Mouse (Mus musculus): ENCODE results near the gene Hdc. TPM values are rescaled to one million over a fixed set of nuclear protein-coding genes. Genes with fewer than 3 reads are reported as not detected.

Gene Hdc
- polyA plus RNA-seq, 1 experiment from 2014 or later, result 0.52 TPM

DNA sequence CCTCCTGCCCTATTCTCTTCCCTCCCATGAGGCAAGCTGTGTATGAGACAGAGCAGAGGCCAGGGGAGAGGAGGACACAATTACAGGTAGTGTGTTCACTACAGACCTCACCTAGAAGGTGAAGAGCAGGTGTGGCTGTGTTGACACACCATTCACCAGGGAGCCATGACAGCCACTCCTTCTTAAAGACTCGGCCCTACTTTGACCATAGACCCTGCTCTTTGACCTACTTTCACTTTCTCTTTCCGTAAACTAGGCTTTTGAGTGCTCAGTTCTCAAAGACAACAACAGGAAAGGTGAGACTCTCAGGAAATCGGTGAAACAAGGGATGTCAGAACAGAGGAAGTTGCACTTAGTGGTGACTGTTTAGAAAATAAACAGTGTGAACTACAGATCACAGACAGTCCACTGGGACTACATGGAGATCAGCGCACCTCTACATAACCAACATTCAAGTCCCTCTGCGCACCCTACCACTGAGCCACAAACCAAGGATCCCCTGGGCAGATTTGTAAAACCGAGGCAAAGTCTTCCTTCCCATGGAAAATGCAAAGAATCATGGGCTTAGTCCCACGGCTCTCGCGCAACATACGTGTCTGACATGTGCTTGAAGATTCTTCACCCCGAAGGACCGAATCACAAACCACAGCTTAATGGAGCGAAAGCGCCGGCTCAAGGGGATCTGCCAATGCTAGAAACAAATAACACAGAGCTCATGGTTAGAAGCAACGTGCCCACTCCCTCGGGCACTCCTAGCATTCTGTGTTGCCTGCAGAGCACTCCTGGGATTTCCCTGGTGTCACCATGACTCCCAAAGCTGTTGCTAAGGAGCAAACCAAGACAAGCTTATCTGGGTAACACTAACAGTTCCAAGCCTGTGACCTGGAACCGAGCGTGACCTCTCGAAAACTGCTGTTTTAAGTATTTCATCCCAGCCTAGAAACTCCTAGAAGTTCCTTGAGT is 21.5 kb downstream of the Hdc start:
- Histone ChIP-seq H3K36me3 (no peaks in the 10 kb centered on the region), H3K9ac (replicated peaks) (no peak overlapping the region), H3K4me2 (replicated peaks) (no peak overlapping the region), H3K27me3 (no peaks in the 10 kb centered on the region), H3K4me1 (no peaks in the 10 kb centered on the region), H3K9me3 (no peaks in the 10 kb centered on the region), H3K27ac (replicated peaks) (no peak overlapping the region), H3K4me3 (no peak overlapping the region)
- ATAC-seq (ENCODE audit: low FRiP score, low read depth), result no peak
- WGBS, result 82% methylated on average over 20 of the region's 20 CpGs

DNA sequence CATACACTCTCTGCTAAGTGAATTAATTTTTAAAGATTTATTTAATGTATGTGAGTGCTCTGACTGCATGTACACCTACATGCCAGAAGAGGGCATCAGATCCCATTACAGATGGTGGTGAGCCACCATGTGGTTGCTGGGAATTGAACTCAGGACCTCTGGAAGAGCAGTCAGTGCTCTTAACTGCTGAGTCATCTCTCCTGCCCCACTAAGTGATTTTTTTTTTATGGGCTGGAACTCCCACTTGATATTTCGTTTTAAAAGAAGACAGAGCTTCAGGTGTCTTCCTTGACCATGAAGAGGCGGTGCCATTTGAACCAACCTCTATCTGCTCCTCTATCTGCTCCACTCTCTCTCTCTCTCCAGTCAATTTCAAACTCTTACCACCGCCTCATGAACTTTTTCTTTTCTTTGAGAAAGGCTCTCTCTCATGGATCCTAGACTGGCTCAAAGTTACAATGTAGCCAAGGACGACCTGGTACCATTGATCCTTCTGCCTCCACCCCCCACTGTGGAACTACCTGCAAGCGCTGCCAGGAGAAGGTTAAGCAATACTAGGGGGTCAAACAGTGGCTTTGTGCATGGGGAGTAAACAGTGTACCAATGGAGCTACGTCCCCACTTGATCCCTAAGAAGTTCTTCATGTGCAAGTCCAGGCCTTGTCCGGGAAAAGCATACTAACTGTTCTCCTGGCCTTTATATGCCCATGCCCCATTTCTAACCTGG is 22.6 kb downstream of the Hdc start:
- no peak for ATAC-seq (ENCODE audit: low FRiP score, low read depth)
- 89% methylated on average over 7 of the region's 7 CpGs for WGBS
- H3K9me3 ChIP-seq, result no peaks in the 10 kb centered on the region
- no peak overlapping the region for H3K27ac ChIP-seq (replicated peaks)
- H3K27me3 ChIP-seq, result no peaks in the 10 kb centered on the region
- no peak overlapping the region for H3K9ac ChIP-seq (replicated peaks)
- no peaks in the 10 kb centered on the region for H3K36me3 ChIP-seq
- no peak overlapping the region for H3K4me2 ChIP-seq (replicated peaks)
- H3K4me1 ChIP-seq, result no peaks in the 10 kb centered on the region
- H3K4me3 ChIP-seq, result no peak overlapping the region

DNA sequence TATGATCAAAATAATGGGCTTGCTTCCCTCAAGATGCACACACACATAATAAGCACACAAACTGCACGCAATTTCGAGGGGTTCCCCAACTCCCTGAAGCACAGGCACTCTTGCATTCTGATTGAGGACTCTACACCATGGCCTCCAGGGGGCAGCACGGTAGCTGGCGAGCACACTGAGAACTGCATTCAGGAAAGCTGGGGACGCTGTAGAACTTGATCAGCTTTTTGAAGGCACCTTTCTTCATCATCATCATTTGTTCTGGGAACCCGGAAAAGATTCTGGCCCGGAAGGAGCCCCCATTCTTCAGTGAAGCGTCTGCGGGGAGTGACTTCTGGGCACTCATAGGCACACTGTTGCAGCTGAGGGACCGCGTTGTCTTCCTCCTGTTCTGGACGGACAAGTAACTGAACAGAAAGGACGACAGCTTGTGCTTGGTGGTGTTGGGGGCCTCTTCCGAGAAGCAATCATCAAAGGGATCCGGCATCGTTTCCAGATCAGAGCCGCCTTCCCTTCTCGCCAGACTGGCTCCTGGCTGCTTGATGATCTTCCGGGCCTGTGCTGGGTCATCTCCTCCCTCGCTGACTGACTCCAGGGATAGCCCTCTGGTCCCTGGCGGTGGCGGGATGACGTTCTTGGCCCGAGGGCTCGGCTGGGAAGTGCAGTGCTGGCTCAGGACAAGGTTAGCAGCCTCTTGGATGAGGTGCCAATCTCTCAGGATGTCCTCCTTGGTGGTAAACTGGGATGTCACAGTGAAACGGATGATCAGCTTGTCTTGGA is 25.1 kb downstream of the Hdc start:
- Histone ChIP-seq H3K9ac (replicated peaks) (no peak overlapping the region), H3K27me3 (no peaks in the 10 kb centered on the region), H3K4me2 (replicated peaks) (peak overlapping the region; percentile 49), H3K4me1 (no peaks in the 10 kb centered on the region), H3K4me3 (peak overlapping the region; percentile 24), H3K36me3 (no peaks in the 10 kb centered on the region), H3K27ac (replicated peaks) (no peak overlapping the region), H3K9me3 (no peaks in the 10 kb centered on the region)
- peak; percentile 52; the same call in 1 of the 2 replicates for ATAC-seq (ENCODE audit: low FRiP score, low read depth)
- 38% methylated on average over 26 of the region's 26 CpGs for WGBS

DNA sequence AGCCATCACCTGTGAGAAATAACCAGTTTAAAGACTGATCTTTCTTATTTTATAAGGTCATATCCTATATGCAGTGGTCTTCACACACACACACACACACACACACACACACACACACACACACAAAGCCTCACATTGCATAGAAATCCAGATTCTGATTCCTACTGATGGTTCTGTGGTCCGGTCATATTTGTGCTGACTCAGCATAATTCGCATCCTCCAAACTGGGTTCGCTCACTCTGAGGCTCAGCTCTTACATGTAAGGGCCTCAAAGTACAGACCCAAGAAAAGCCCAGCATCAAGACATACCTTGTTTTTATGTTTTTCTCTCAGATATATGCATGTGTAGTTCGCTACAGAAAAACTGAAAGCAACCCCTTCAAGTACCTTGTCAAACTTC is 27.8 kb downstream of the Hdc start:
- Histone ChIP-seq H3K9ac (replicated peaks) (no peak overlapping the region), H3K27me3 (no peaks in the 10 kb centered on the region), H3K4me1 (no peaks in the 10 kb centered on the region), H3K36me3 (no peaks in the 10 kb centered on the region), H3K4me2 (replicated peaks) (no peak overlapping the region), H3K9me3 (no peaks in the 10 kb centered on the region), H3K27ac (replicated peaks) (no peak overlapping the region), H3K4me3 (no peak overlapping the region)
- no peak for ATAC-seq (ENCODE audit: low FRiP score, low read depth)
- 89% methylated on average over 4 of the region's 4 CpGs for WGBS

DNA sequence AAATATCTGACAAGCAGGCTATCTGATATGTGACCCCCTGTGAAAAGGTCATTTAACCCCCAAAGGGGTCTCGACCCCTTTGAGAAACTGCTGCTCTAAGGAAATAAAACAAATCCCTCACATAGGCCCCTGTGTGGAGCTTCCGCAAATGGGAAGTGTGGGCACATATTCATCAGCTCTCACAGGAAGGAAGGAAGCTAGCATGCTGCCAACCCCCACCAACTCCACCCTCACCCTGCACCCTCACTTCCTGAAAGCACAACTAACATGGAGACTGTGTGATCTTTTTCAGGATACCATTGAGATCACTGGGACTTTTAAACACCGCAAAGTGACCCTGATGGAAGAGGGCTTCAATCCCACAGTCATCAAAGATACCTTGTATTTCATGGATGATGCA is 31.6 kb downstream of the Hdc start:
- H3K27me3 ChIP-seq, result no peaks in the 10 kb centered on the region
- no peaks in the 10 kb centered on the region for H3K4me1 ChIP-seq
- H3K9me3 ChIP-seq, result no peaks in the 10 kb centered on the region
- no peak for ATAC-seq (ENCODE audit: low FRiP score, low read depth)
- no peak overlapping the region for H3K9ac ChIP-seq (replicated peaks)
- WGBS, result 88% methylated on average over 3 of the region's 3 CpGs
- H3K27ac ChIP-seq (replicated peaks), result no peak overlapping the region
- no peaks in the 10 kb centered on the region for H3K36me3 ChIP-seq
- H3K4me3 ChIP-seq, result no peak overlapping the region
- no peak overlapping the region for H3K4me2 ChIP-seq (replicated peaks)

DNA sequence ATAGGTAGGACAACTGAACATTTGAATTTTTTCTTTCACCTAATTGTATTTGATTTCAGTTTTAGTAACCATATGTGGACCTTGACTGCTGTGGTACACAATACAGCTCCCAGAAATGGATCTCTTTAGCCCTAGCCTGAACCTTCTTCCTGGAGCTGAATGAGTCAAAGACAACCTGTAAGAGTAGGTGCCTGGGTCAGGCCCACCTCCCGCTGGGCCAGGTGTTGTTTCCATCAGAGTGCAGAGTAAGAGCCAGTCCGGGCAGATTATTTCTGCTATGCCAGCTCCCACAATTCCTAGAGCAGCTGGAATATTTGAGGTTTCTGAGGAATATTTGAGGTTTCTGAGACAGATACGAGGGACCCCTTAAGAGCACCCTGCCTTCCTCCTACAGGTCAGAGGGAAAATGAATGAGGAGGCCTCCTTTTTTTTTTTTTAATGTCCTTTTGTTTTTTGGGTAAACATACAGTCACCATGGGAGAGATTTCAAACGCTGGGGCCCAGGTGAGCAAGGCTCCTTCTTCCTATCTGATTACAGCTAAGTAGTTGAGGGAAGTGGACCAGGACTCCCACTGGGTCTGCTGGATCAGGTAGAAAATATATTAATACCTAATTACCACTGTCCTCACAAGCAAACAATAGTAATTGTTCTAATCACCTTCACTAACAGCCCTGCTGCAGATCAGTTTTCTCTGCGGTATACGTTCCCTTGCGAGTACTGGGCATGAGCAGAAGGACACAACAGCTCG is 34.3 kb downstream of the Hdc start:
- no peak for ATAC-seq (ENCODE audit: low FRiP score, low read depth)
- Histone ChIP-seq H3K27me3 (no peaks in the 10 kb centered on the region), H3K9me3 (no peaks in the 10 kb centered on the region), H3K27ac (replicated peaks) (no peak overlapping the region), H3K36me3 (no peaks in the 10 kb centered on the region), H3K9ac (replicated peaks) (no peak overlapping the region), H3K4me1 (no peaks in the 10 kb centered on the region), H3K4me2 (replicated peaks) (no peak overlapping the region), H3K4me3 (no peak overlapping the region)
- WGBS, result 83% methylated on average over 8 of the region's 8 CpGs

DNA sequence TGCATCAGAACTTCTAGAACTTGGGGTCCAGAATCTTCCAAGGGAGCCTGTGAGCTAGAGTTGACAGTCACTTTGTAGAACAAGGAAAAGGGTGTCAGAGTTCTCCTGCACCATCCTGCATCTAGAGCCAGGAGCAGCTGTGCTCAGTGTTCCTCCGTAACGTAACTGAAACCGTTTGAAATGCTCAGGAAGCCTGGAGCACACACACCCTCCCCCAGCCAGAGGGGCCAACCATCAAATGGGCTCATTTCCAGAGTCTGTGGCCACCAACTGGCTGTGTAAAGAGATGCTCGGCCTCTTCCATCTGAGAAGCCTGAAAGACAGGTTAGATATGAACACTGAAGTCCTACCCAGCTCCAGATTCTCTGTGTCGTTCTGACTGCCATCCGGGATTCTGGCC is 35.1 kb downstream of the Hdc start:
- Histone ChIP-seq H3K4me2 (replicated peaks) (no peak overlapping the region), H3K4me3 (no peak overlapping the region), H3K9me3 (no peaks in the 10 kb centered on the region), H3K36me3 (no peaks in the 10 kb centered on the region), H3K9ac (replicated peaks) (no peak overlapping the region), H3K27ac (replicated peaks) (no peak overlapping the region), H3K4me1 (no peaks in the 10 kb centered on the region), H3K27me3 (no peaks in the 10 kb centered on the region)
- 77% methylated on average over 6 of the region's 6 CpGs for WGBS
- no peak for ATAC-seq (ENCODE audit: low FRiP score, low read depth)

DNA sequence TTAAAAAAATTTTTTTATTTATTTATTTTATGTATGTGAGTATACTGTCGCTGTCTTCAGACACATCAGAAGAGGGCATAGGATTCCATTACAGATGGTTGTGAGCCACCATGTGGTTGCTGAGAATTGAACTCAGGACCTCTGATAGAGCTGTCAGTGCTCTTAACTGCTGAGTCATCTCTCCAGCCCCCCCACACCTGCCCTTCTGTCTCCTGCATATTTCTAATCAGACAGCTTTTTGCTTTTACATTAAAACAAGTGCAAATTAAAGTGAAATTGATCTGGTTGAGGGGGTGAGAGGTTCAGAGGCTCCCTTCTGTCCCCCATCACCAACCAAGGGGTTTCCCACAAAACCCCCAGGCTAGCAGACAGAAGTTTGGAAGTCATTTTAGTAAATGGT is 39.8 kb downstream of the Hdc start:
- no peak overlapping the region for H3K27ac ChIP-seq (replicated peaks)
- no peak overlapping the region for H3K9ac ChIP-seq (replicated peaks)
- no peak overlapping the region for H3K4me2 ChIP-seq (replicated peaks)
- no peak for ATAC-seq (ENCODE audit: low FRiP score, low read depth)
- H3K9me3 ChIP-seq, result no peaks in the 10 kb centered on the region
- no peaks in the 10 kb centered on the region for H3K36me3 ChIP-seq
- no peaks in the 10 kb centered on the region for H3K27me3 ChIP-seq
- 94% methylated on average over 1 of the region's 1 CpGs for WGBS
- H3K4me3 ChIP-seq, result no peak overlapping the region
- no peaks in the 10 kb centered on the region for H3K4me1 ChIP-seq

DNA sequence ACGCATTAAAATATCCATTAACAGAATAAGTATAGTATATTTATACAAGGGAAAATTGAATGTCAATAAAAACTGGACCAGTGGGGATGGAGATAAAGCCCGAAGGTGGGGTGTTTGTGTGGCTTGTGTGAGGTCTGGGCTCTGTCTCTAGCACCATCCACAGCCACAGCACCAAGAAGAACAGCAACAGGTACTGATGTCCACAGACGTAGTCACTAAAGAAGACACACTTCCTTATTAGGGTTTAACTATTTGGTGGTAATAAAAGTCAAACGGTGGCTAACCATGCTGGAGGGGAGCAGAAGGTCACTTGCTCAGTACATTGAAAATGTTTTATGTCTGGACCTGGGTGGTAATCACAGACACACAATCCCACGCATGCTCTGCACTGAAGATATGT is 41.7 kb downstream of the Hdc start:
- Histone ChIP-seq H3K9me3 (no peaks in the 10 kb centered on the region), H3K27ac (replicated peaks) (no peak overlapping the region), H3K4me3 (no peak overlapping the region), H3K4me1 (no peaks in the 10 kb centered on the region), H3K36me3 (no peaks in the 10 kb centered on the region), H3K4me2 (replicated peaks) (no peak overlapping the region), H3K27me3 (no peaks in the 10 kb centered on the region), H3K9ac (replicated peaks) (no peak overlapping the region)
- no peak for ATAC-seq (ENCODE audit: low FRiP score, low read depth)
- 89% methylated on average over 5 of the region's 5 CpGs for whole genome bisulfite sequencing

DNA sequence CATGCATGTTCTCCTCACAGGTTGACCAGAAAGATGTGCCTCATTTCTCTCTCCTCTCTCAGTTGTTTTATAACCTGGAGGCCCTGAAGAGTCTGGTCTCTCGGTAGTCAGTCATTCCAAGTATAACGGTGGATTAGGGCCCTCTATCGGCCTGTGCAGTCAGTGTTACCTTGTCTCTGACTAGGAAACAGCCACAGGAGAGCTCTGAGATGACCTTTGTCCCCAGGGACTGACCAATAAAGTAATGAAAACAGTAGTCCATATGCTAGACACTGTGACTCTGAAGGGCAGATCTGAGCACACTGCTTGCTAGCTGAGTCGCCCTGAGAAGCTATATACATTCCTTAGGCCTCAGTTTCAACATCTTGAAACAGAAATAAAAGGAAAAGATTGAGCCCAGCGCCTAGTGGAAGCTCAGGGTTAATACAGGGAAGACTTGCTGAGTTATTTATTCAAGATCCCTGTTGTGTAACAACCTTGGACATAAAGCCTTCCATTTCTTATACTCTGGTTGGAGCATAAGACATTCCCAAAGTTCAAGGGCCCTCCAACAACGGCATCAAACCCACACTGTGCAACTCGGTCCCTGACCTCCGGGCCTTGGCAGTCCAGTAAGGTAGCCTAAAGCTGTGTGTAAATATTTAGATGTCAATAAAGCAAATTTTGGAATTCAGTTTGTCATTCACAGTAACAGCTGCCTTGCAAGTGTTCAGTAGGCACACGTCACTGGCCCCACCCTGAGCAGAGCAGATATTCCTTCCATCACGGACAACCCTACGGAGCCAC is 43.5 kb downstream of the Hdc start:
- 0 out of 2 replicates have a peak, but pooled peaks cover 4% of the 10 kb centered on the region for H3K9me3 ChIP-seq
- H3K9ac ChIP-seq (replicated peaks), result no peak overlapping the region
- no peak overlapping the region for H3K4me3 ChIP-seq
- H3K4me1 ChIP-seq, result no peaks in the 10 kb centered on the region
- no peak overlapping the region for H3K4me2 ChIP-seq (replicated peaks)
- H3K27me3 ChIP-seq, result no peaks in the 10 kb centered on the region
- ATAC-seq (ENCODE audit: low FRiP score, low read depth), result no peak
- H3K27ac ChIP-seq (replicated peaks), result no peak overlapping the region
- 85% methylated on average over 11 of the region's 11 CpGs for WGBS
- no peaks in the 10 kb centered on the region for H3K36me3 ChIP-seq

DNA sequence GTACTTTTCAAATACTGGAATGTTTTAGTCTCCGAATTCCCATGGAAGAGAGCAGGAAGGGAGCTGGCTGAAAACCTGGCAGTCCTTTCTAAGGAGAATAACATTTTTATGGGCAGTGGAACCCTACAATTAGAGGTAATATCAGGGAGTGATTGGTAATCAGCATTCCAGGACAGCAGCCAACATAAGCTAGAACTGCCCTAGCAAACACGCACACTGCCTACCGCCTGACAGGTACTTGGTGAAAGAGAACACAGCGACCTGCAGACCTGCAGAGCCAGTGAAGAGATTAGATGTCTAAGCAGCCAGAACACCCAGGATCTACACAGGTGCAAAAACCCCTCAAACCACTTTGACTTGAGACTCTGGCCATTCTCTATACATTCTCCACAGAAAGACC is 46.4 kb downstream of the Hdc start:
- Histone ChIP-seq H3K4me3 (no peak overlapping the region), H3K27me3 (no peaks in the 10 kb centered on the region), H3K27ac (replicated peaks) (no peak overlapping the region), H3K36me3 (no peaks in the 10 kb centered on the region), H3K4me2 (replicated peaks) (no peak overlapping the region), H3K4me1 (no peaks in the 10 kb centered on the region), H3K9me3 (0 out of 2 replicates have a peak, but pooled peaks cover 4% of the 10 kb centered on the region), H3K9ac (replicated peaks) (no peak overlapping the region)
- WGBS, result 89% methylated on average over 4 of the region's 4 CpGs
- ATAC-seq (ENCODE audit: low FRiP score, low read depth), result no peak

All from midbrain, embryonic 12.5 days (tissue).